In the genomic region with DNA sequence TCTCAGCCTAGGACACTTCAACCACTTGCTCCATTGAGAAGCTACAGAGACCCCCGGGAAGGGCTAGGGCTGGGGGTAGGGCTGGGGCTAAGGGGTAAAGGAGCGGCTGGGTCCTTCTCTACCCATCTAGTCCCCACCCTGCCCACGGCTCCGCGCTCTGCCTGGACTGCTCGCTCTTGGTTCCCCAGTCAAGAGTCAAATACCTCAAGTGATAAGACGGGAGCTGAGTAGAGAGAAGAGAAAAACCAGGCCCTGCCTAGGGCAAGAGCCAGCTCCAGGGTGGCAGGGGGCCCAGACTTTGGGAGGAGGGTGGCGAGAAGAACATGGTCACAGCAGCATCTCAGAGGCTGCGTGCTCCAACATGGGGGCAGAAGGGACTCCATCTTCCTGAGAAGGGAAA, we compare ENCODE assay signal across 15 mouse cellular contexts. TPM values are rescaled to one million over a fixed set of nuclear protein-coding genes. Genes with fewer than 3 reads are reported as not detected.
DNase-seq lines count a peak whose midpoint lies in the region; ATAC-seq and TF ChIP-seq lines count a peak whose summit lies in the region.
"Had no signal": no experiment of that assay in that cellular context is flagged by ENCODE, and none has a peak within 500 bp of the region (broad histone marks: within the 10 kb centered on the region; RNA-seq: fewer than 3 reads in every experiment).

No protein-coding gene starts in this region.

- H3K9me3 ChIP-seq in forebrain, embryonic 10.5 days: peaks cover 7% of the 10 kb centered on the region
- H3K9me3 ChIP-seq in forebrain, postnatal 0 days (ENCODE audit: low read length): no peaks in the 10 kb centered on the region
- H3K9me3 ChIP-seq in lung, embryonic 16.5 days (ENCODE audit: control insufficient read depth, low read length): peaks cover 6% of the 10 kb centered on the region
- no peaks in the 10 kb centered on the region; the same call in 1 of the 2 replicates for H3K9me3 ChIP-seq in heart, embryonic 11.5 days (replicated peaks; ENCODE audit: control insufficient read depth, low read length)
- H3K9me3 ChIP-seq in limb, embryonic 15.5 days: no peaks in the 10 kb centered on the region
- no peaks in the 10 kb centered on the region for H3K9me3 ChIP-seq in hindbrain, embryonic 11.5 days (ENCODE audit: control insufficient read depth, low read length)
- H3K9me3 ChIP-seq: midbrain, embryonic 15.5 days had no signal

- no peak overlapping the region for H3K4me2 ChIP-seq in forebrain, postnatal 0 days (ENCODE audit: low read depth)
- H3K4me2 ChIP-seq in lung, embryonic 16.5 days (ENCODE audit: low read depth, low read length): no peak overlapping the region
- peak overlapping the region; percentile 65 for H3K4me2 ChIP-seq in heart, embryonic 11.5 days
- no peak overlapping the region; the same call in 1 of the 2 replicates for H3K4me2 ChIP-seq in limb, embryonic 15.5 days
- no peak overlapping the region for H3K4me2 ChIP-seq in hindbrain, embryonic 11.5 days (replicated peaks; ENCODE audit: low read depth, low read length)
- H3K4me2 ChIP-seq: liver, embryonic 11.5 days; midbrain, embryonic 15.5 days had no signal

- TF ChIP-seq CTCF in forebrain, postnatal 0 days (IDR thresholded peaks at IDR 0.05; ENCODE audit: low read depth): no peak

- ATAC-seq in forebrain, postnatal 0 days: no peak
- 0 out of 2 replicates have a peak, but pooled peaks have one; percentile 43 for ATAC-seq in lung, embryonic 16.5 days (ENCODE audit: low read depth)
- ATAC-seq in heart, embryonic 11.5 days (replicated peaks; ENCODE audit: insufficient number of reproducible peaks, low FRiP score, low TSS enrichment): peak; percentile 33; the same call in 1 of the 2 replicates
- no peak for ATAC-seq in limb, embryonic 15.5 days (ENCODE audit: insufficient number of reproducible peaks, low FRiP score, low TSS enrichment, low read depth)
- no peak for ATAC-seq in hindbrain, embryonic 11.5 days (ENCODE audit: low FRiP score)
- ATAC-seq: forebrain, embryonic 16.5 days; midbrain, embryonic 15.5 days had no signal

- H3K9ac ChIP-seq in forebrain, postnatal 0 days: no peak overlapping the region
- no peak overlapping the region for H3K9ac ChIP-seq in lung, embryonic 16.5 days (ENCODE audit: low read length)
- H3K9ac ChIP-seq in heart, embryonic 11.5 days (ENCODE audit: low read depth, low read length): peak overlapping the region; percentile 77
- H3K9ac ChIP-seq in limb, embryonic 15.5 days: no peak overlapping the region
- H3K9ac ChIP-seq in hindbrain, embryonic 11.5 days (ENCODE audit: low read depth, low read length): no peak overlapping the region
- H3K9ac ChIP-seq: midbrain, embryonic 15.5 days had no signal

- no peak for DNase-seq in forebrain, embryonic 10.5 days (ENCODE audit: extremely low spot score, low spot score)
- no peak for DNase-seq in forebrain, postnatal 0 days
- DNase-seq in lung, postnatal 10 days: no peak
- no peak for DNase-seq in hindbrain, embryonic 11.5 days (ENCODE audit: low spot score)
- DNase-seq in cerebellum, adult 11 months: no peak
- DNase-seq: lung, postnatal 36 days; thymus, postnatal 4 days had no signal

- no peaks in the 10 kb centered on the region for H3K36me3 ChIP-seq in forebrain, embryonic 10.5 days (replicated peaks)
- H3K36me3 ChIP-seq in forebrain, postnatal 0 days (ENCODE audit: insufficient read depth): no peaks in the 10 kb centered on the region
- no peaks in the 10 kb centered on the region for H3K36me3 ChIP-seq in lung, embryonic 16.5 days (ENCODE audit: control insufficient read depth, insufficient read depth, low read length)
- no peaks in the 10 kb centered on the region for H3K36me3 ChIP-seq in heart, embryonic 11.5 days (ENCODE audit: control insufficient read depth, insufficient read depth, low read length)
- H3K36me3 ChIP-seq in limb, embryonic 15.5 days: no peaks in the 10 kb centered on the region
- no peaks in the 10 kb centered on the region for H3K36me3 ChIP-seq in hindbrain, embryonic 11.5 days (ENCODE audit: control insufficient read depth, insufficient read depth, low read length)
- H3K36me3 ChIP-seq: midbrain, embryonic 15.5 days had no signal

- 0 out of 2 replicates have a peak overlapping the region, but pooled peaks have one; percentile 18 for H3K27ac ChIP-seq in forebrain, embryonic 10.5 days
- no peak overlapping the region for H3K27ac ChIP-seq in forebrain, postnatal 0 days (ENCODE audit: low read depth, low read length)
- no peak overlapping the region for H3K27ac ChIP-seq in lung, embryonic 16.5 days (ENCODE audit: low read length)
- peak overlapping the region; percentile 96 for H3K27ac ChIP-seq in heart, embryonic 11.5 days (ENCODE audit: low read depth, low read length)
- no peak overlapping the region for H3K27ac ChIP-seq in limb, embryonic 15.5 days
- no peak overlapping the region for H3K27ac ChIP-seq in hindbrain, embryonic 11.5 days (ENCODE audit: low read depth, low read length)
- H3K27ac ChIP-seq: left cerebral cortex, adult 2 months; midbrain, embryonic 15.5 days had no signal

- 71% methylated on average over 9 of the region's 9 CpGs for WGBS in forebrain, embryonic 10.5 days
- WGBS in forebrain, postnatal 0 days: 81% methylated on average over 9 of the region's 9 CpGs
- WGBS in lung, embryonic 16.5 days: 52% methylated on average over 9 of the region's 9 CpGs
- WGBS in heart, embryonic 11.5 days (ENCODE audit: insufficient replicate concordance): 26% methylated on average over 9 of the region's 9 CpGs
- WGBS in limb, embryonic 15.5 days: 67% methylated on average over 9 of the region's 9 CpGs
- 74% methylated on average over 9 of the region's 9 CpGs for WGBS in hindbrain, embryonic 11.5 days

- H3K27me3 ChIP-seq in forebrain, embryonic 10.5 days (ENCODE audit: poor library complexity, severe bottlenecking): no peaks in the 10 kb centered on the region
- H3K27me3 ChIP-seq in forebrain, postnatal 0 days (ENCODE audit: insufficient read depth, low read length): no peaks in the 10 kb centered on the region
- H3K27me3 ChIP-seq in lung, embryonic 16.5 days (ENCODE audit: control insufficient read depth, insufficient read depth, low read depth, low read length): no peaks in the 10 kb centered on the region
- H3K27me3 ChIP-seq in heart, embryonic 11.5 days (ENCODE audit: control insufficient read depth, insufficient read depth, low read length): no peaks in the 10 kb centered on the region
- H3K27me3 ChIP-seq in limb, embryonic 15.5 days: no peaks in the 10 kb centered on the region
- H3K27me3 ChIP-seq in hindbrain, embryonic 11.5 days (ENCODE audit: control insufficient read depth, insufficient read depth, low read length): no peaks in the 10 kb centered on the region
- H3K27me3 ChIP-seq: midbrain, embryonic 15.5 days had no signal

- no peak overlapping the region for H3K4me3 ChIP-seq in forebrain, embryonic 10.5 days
- H3K4me3 ChIP-seq in forebrain, postnatal 0 days (ENCODE audit: low read depth, low read length): no peak overlapping the region
- H3K4me3 ChIP-seq in lung, embryonic 16.5 days (ENCODE audit: low read length): no peak overlapping the region
- peak overlapping the region; percentile 55 for H3K4me3 ChIP-seq in heart, embryonic 11.5 days (ENCODE audit: low read depth, low read length)
- H3K4me3 ChIP-seq in limb, embryonic 15.5 days: peak overlapping the region; percentile 4; the same call in 1 of the 2 replicates
- no peak overlapping the region for H3K4me3 ChIP-seq in hindbrain, embryonic 11.5 days (ENCODE audit: low read depth, low read length)
- H3K4me3 ChIP-seq: left cerebral cortex, adult 2 months; midbrain, embryonic 15.5 days had no signal

- H3K4me1 ChIP-seq in forebrain, embryonic 10.5 days: peaks cover 13% of the 10 kb centered on the region
- H3K4me1 ChIP-seq in forebrain, postnatal 0 days (ENCODE audit: insufficient read depth): no peaks in the 10 kb centered on the region
- no peaks in the 10 kb centered on the region; the same call in 1 of the 2 replicates for H3K4me1 ChIP-seq in lung, embryonic 16.5 days (replicated peaks; ENCODE audit: control insufficient read depth, insufficient read depth, low read length)
- peaks cover 37% of the 10 kb centered on the region for H3K4me1 ChIP-seq in heart, embryonic 11.5 days (ENCODE audit: control insufficient read depth, insufficient read depth, low read length)
- H3K4me1 ChIP-seq in limb, embryonic 15.5 days: peaks cover 5% of the 10 kb centered on the region
- H3K4me1 ChIP-seq in hindbrain, embryonic 11.5 days (replicated peaks; ENCODE audit: control insufficient read depth, insufficient read depth, low read length): no peaks in the 10 kb centered on the region
- H3K4me1 ChIP-seq: midbrain, embryonic 15.5 days had no signal

RNA-seq across cellular contexts. Expression of a gene that starts 0.6 kb away (rescaled TPM):
- polyA plus RNA-seq in forebrain, embryonic 10.5 days (2016; fragmentation: Nextera tagmentation; extraction: Ambion mirVana): 0.22 and 0.84 TPM in 2 replicates
- 1.3 and 1.5 TPM in 2 replicates for total RNA-seq in forebrain, postnatal 0 days (2014; rRNA removed)
- polyA plus RNA-seq in forebrain, postnatal 0 days (2015; fragmentation: Nextera tagmentation; extraction: Ambion mirVana): 0.18 and 0.31 TPM in 2 replicates
- polyA plus RNA-seq in lung, embryonic 16.5 days (2015; fragmentation: Nextera tagmentation; extraction: Ambion mirVana): 2.6 and 3.1 TPM in 2 replicates
- 21.6 and 22.1 TPM in 2 replicates for polyA plus RNA-seq in heart, embryonic 11.5 days (2014; fragmentation: Nextera tagmentation; extraction: Ambion mirVana)
- polyA plus RNA-seq in limb, embryonic 15.5 days (2015; fragmentation: Nextera tagmentation; extraction: Ambion mirVana): 3.2 and 8.0 TPM in 2 replicates
- polyA plus RNA-seq in hindbrain, embryonic 11.5 days (2014; fragmentation: Nextera tagmentation; extraction: Ambion mirVana): 0.12 and 0.32 TPM in 2 replicates
- polyA plus RNA-seq: intestine, embryonic 14.5 days had no signal

RNA-seq across cellular contexts. Expression of a gene that starts 27.5 kb away (rescaled TPM):
- polyA plus RNA-seq in forebrain, embryonic 10.5 days (2016; fragmentation: Nextera tagmentation; extraction: Ambion mirVana): not detected in 2 replicates
- 0.08 TPM in 1 of 2 replicates, not detected in the other for total RNA-seq in forebrain, postnatal 0 days (2014; rRNA removed)
- polyA plus RNA-seq in forebrain, postnatal 0 days (2015; fragmentation: Nextera tagmentation; extraction: Ambion mirVana): 0.15 and 0.28 TPM in 2 replicates
- polyA plus RNA-seq in lung, embryonic 16.5 days (2015; fragmentation: Nextera tagmentation; extraction: Ambion mirVana): 0.29 and 0.43 TPM in 2 replicates
- 0.26 TPM in 1 of 2 replicates, not detected in the other for polyA plus RNA-seq in heart, embryonic 11.5 days (2014; fragmentation: Nextera tagmentation; extraction: Ambion mirVana)
- polyA plus RNA-seq in limb, embryonic 15.5 days (2015; fragmentation: Nextera tagmentation; extraction: Ambion mirVana): 1.3 and 2.6 TPM in 2 replicates
- not detected in 2 replicates for polyA plus RNA-seq in hindbrain, embryonic 11.5 days (2014; fragmentation: Nextera tagmentation; extraction: Ambion mirVana)
- total RNA-seq: left cerebral cortex, adult 2 months had no signal
- polyA plus RNA-seq: liver, embryonic 11.5 days had no signal

RNA-seq across cellular contexts. Expression of a gene that starts 27.8 kb away (rescaled TPM):
- 21.7 and 22.0 TPM in 2 replicates for polyA plus RNA-seq in forebrain, embryonic 10.5 days (2016; fragmentation: Nextera tagmentation; extraction: Ambion mirVana)
- 42.2 and 43.8 TPM in 2 replicates for total RNA-seq in forebrain, postnatal 0 days (2014; rRNA removed)
- polyA plus RNA-seq in forebrain, postnatal 0 days (2015; fragmentation: Nextera tagmentation; extraction: Ambion mirVana): 21.7 and 28.9 TPM in 2 replicates
- 23.3 and 23.4 TPM in 2 replicates for polyA plus RNA-seq in lung, embryonic 16.5 days (2015; fragmentation: Nextera tagmentation; extraction: Ambion mirVana)
- 13.7 and 16.3 TPM in 2 replicates for polyA plus RNA-seq in heart, embryonic 11.5 days (2014; fragmentation: Nextera tagmentation; extraction: Ambion mirVana)
- 19.7 and 20.2 TPM in 2 replicates for polyA plus RNA-seq in limb, embryonic 15.5 days (2015; fragmentation: Nextera tagmentation; extraction: Ambion mirVana)
- polyA plus RNA-seq in hindbrain, embryonic 11.5 days (2014; fragmentation: Nextera tagmentation; extraction: Ambion mirVana): 23.5 and 25.1 TPM in 2 replicates

Comparison
In these comparisons a context has a peak if more than half of its experiments do, and no peak if none do; other contexts are left out.
1. H3K27ac ChIP-seq: peak in forebrain, embryonic 10.5 days (single experiment) and heart, embryonic 11.5 days (single experiment); none in forebrain, postnatal 0 days (single experiment), lung, embryonic 16.5 days (single experiment), limb, embryonic 15.5 days (single experiment) and hindbrain, embryonic 11.5 days (single experiment).
2. H3K4me3 ChIP-seq: peak in heart, embryonic 11.5 days (single experiment) and limb, embryonic 15.5 days (single experiment); none in forebrain, embryonic 10.5 days (single experiment), forebrain, postnatal 0 days (single experiment), lung, embryonic 16.5 days (single experiment) and hindbrain, embryonic 11.5 days (single experiment).
3. ATAC-seq: peak in lung, embryonic 16.5 days (single experiment) and heart, embryonic 11.5 days (single experiment); none in forebrain, postnatal 0 days (single experiment), limb, embryonic 15.5 days (single experiment) and hindbrain, embryonic 11.5 days (single experiment).